Mouse (Mus musculus): ENCODE data around the gene Fbxo11.

- TF ChIP-seq CTCF (IDR thresholded peaks at IDR 0.05; ENCODE audit: extremely low read depth, insufficient read length, insufficient replicate concordance, low read depth, low read length) (no peak), POLR2A (IDR thresholded peaks at IDR 0.05; ENCODE audit: low read depth, low read length) (no peak)
Observed at GRCm38 (mm10) chr17:88113883-88114229, 48.8 kb upstream of the Fbxo11 start.
